Mouse (Mus musculus): Measurements from ENCODE around the gene Slc9a3r1.

Gene Slc9a3r1

GRCm38 (mm10) chr11:115226811-115227491 is 63.8 kb downstream of the Slc9a3r1 start:
- no peak for DNase-seq (ENCODE audit: low spot score)

GRCm38 (mm10) chr11:115227640-115228039 is 64.5 kb downstream of the Slc9a3r1 start:
- DNase-seq (ENCODE audit: low spot score): no peak

GRCm38 (mm10) chr11:115228430-115228829 is 65.3 kb downstream of the Slc9a3r1 start:
- no peak for DNase-seq (ENCODE audit: low spot score)

GRCm38 (mm10) chr11:115229021-115229930 is 66.1 kb downstream of the Slc9a3r1 start:
- DNase-seq (ENCODE audit: low spot score): no peak

All from ovary, postnatal 14 days (tissue).